Mouse (Mus musculus) C2C12 (cell line): ENCODE measurements around the gene Sertad3.

Experiments
- CTCF ChIP-seq: IDR thresholded peaks from one replicate; pipeline ENCODE4 v1.5.1; 2011; ENCODE audit not compliant: control insufficient read depth, insufficient read depth, insufficient read length
- USF1 ChIP-seq: IDR thresholded peaks from one replicate; pipeline ENCODE4 v1.6.1; 2011; ENCODE audit warnings: low read depth, mild to moderate bottlenecking, control low read depth, moderate library complexity

GRCm38 (mm10) chr7:27481627-27481969 is 8.0 kb downstream of the Sertad3 start:
- no peak for TF ChIP-seq CTCF
- TF ChIP-seq USF1 = no peak
